8 mouse cellular contexts compared by ENCODE assay signal in the genomic region with DNA sequence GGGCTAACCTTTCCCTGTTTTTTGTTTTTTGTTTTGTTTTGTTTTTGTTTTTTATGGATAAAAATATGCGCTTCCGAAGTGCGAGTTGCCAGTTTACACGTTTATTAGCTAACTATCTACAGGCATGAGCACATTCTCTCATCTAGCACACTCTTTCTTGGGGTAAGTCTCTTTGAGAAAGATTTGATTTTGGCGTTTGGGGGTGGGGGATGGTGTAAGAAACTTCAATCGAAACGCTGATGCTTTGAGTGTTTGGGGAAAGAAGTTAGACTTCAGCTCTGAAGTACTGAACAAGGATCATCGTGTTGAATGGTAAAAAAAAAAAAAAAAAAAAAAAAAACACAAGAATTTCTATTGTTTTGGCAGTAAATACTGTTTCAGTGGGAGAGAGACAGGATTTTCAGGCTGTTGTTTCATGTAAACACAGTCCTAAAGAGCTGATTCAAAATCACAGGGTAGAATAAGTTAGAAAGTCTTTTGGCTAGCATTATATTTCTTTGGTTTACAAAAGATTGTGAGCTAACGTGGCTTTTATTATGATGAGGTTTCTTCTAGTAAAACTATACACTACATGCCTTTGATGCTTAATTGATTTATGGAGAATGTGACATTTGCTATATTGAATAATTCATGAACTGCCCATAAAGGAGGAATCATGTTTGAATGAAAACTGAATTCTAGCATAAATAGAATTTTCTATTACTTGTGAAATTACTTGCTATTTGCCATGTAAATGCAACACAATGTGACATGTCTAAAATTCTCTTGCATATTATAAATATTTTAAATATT. TPM values are rescaled to one million over a fixed set of nuclear protein-coding genes. Genes with fewer than 3 reads are reported as not detected.
A peak's percentile ranks its signal among the peaks of the same experiment; 100 is the strongest.
DNase-seq lines count a peak whose midpoint lies in the region; ATAC-seq and TF ChIP-seq lines count a peak whose summit lies in the region.

No protein-coding gene starts in this region.

- H3K27me3 ChIP-seq in liver, adult 2 months (ENCODE audit: control insufficient read depth, insufficient read depth, low read length) = no peaks in the 10 kb centered on the region
- no peaks in the 10 kb centered on the region for H3K27me3 ChIP-seq in intestine, embryonic 15.5 days (replicated peaks)
- H3K27me3 ChIP-seq in neural tube, embryonic 12.5 days (replicated peaks) = no peaks in the 10 kb centered on the region

- H3K27ac ChIP-seq in liver, adult 2 months (replicated peaks; ENCODE audit: insufficient read depth, low read depth, low read length) = no peak overlapping the region
- H3K27ac ChIP-seq in intestine, embryonic 15.5 days = no peak overlapping the region
- no peak overlapping the region for H3K27ac ChIP-seq in neural tube, embryonic 12.5 days

- H3K4me3 ChIP-seq in liver, adult 2 months (ENCODE audit: insufficient read depth, low read depth, low read length) = peak overlapping the region; percentile 33
- H3K4me3 ChIP-seq in intestine, embryonic 15.5 days (replicated peaks) = peak overlapping the region; percentile 34
- peak overlapping the region; percentile 31 for H3K4me3 ChIP-seq in neural tube, embryonic 12.5 days

- ATAC-seq in intestine, embryonic 15.5 days = no peak
- peak; percentile 52; the same call in 1 of the 2 replicates for ATAC-seq in neural tube, embryonic 12.5 days (ENCODE audit: low FRiP score, low read depth)

- peak overlapping the region; percentile 45 for H3K4me2 ChIP-seq in intestine, embryonic 15.5 days (replicated peaks)
- peak overlapping the region; percentile 47 for H3K4me2 ChIP-seq in neural tube, embryonic 12.5 days (replicated peaks)

- DNase-seq in liver, adult 2 months (ENCODE audit: extremely low read depth, low read depth, low spot score) = no peak
- no peak for DNase-seq in liver
- DNase-seq in embryo, embryonic 9.5 days (ENCODE audit: extremely low spot score) = peak; percentile 7
- DNase-seq in cerebellum, postnatal 4 days (ENCODE audit: low spot score in 2 of 2) = no peak
- DNase-seq in left cerebral cortex, adult 8-10 months (ENCODE audit: low spot score in 2 of 2) = no peak
- no peak for DNase-seq in cerebellum, postnatal 25 days

- TF ChIP-seq CTCF in liver, adult 2 months (IDR thresholded peaks at IDR 0.05; ENCODE audit: low read depth, low read length) = no peak

- WGBS in liver, adult 2 months = 7% methylated on average over 9 of the region's 9 CpGs
- WGBS in intestine, embryonic 15.5 days = 16% methylated on average over 9 of the region's 9 CpGs
- 23% methylated on average over 9 of the region's 9 CpGs for WGBS in neural tube, embryonic 12.5 days

- no peak overlapping the region for H3K9ac ChIP-seq in liver, adult 2 months (ENCODE audit: low read depth, low read length)
- no peak overlapping the region for H3K9ac ChIP-seq in intestine, embryonic 15.5 days
- H3K9ac ChIP-seq in neural tube, embryonic 12.5 days = 0 out of 2 replicates have a peak overlapping the region, but pooled peaks have one; percentile 26

- no peaks in the 10 kb centered on the region for H3K4me1 ChIP-seq in liver, adult 2 months (ENCODE audit: control insufficient read depth, insufficient read depth, low read length)
- H3K4me1 ChIP-seq in intestine, embryonic 15.5 days (replicated peaks) = no peaks in the 10 kb centered on the region
- no peaks in the 10 kb centered on the region for H3K4me1 ChIP-seq in neural tube, embryonic 12.5 days

- no peaks in the 10 kb centered on the region for H3K9me3 ChIP-seq in intestine, embryonic 15.5 days
- H3K9me3 ChIP-seq in neural tube, embryonic 12.5 days = no peaks in the 10 kb centered on the region

- H3K36me3 ChIP-seq in liver, adult 2 months (ENCODE audit: control insufficient read depth, insufficient read depth, low read length) = no peaks in the 10 kb centered on the region
- no peaks in the 10 kb centered on the region for H3K36me3 ChIP-seq in intestine, embryonic 15.5 days
- no peaks in the 10 kb centered on the region for H3K36me3 ChIP-seq in neural tube, embryonic 12.5 days

- H3K79me2 ChIP-seq in liver, adult 2 months (ENCODE audit: control insufficient read depth, insufficient read depth, low read length) = no peaks in the 10 kb centered on the region

- TF ChIP-seq POLR2A in liver, adult 2 months (IDR thresholded peaks at IDR 0.05; ENCODE audit: extremely low read depth, insufficient read depth, low read length) = no peak

RNA-seq across cellular contexts. Expression of a gene that starts 0.6 kb away (rescaled TPM):
- total RNA-seq in liver, adult 2 months (2014; rRNA removed) = 0.09 and 0.13 TPM in 2 replicates
- 0.02 TPM in 1 of 2 replicates, not detected in the other for polyA plus RNA-seq in liver, adult 2 months (2012; rRNA removed)
- 9.8 and 12.5 TPM in 2 replicates for polyA plus RNA-seq in intestine, embryonic 15.5 days (2015; fragmentation: Nextera tagmentation; extraction: Ambion mirVana)
- polyA plus RNA-seq in neural tube, embryonic 12.5 days (2016; fragmentation: Nextera tagmentation; extraction: Ambion mirVana) = 15.1 and 15.5 TPM in 2 replicates
- total RNA-seq in left cerebral cortex, adult 8-10 months (2022) = under 1 TPM; 0.72 to 0.97 (median 0.92) TPM

Comparison
In these comparisons a context has a peak if more than half of its experiments do, and no peak if none do; other contexts are left out.
1. RNA of a gene that starts 0.6 kb away (polyA plus RNA-seq): 15.1 to 15.5 TPM in neural tube, embryonic 12.5 days and 9.8 to 12.5 TPM in intestine, embryonic 15.5 days; 0.02 TPM in liver, adult 2 months; every median in the first group is over 10 times any median in the second.
2. Peak in every context shown above with its lines, with median percentiles within 50 percentile points of each other: H3K4me3 ChIP-seq.